Mouse (Mus musculus) neutrophil, adult 59 days (primary cell): ENCODE data around the gene Usp27x. TPM values are rescaled to one million over a fixed set of nuclear protein-coding genes. Genes with fewer than 3 reads are reported as not detected.

Experiments
- total RNA-seq, 2 experiments: library from RNA; stranded (reverse); gene quantifications; 1 replicate in 1 of 2; 2 replicates in 1 of 2; pipeline ENCODE4 v1.2.4; 2023

Gene Usp27x
- total RNA-seq, result under 1 TPM; 0.18 to 0.66 TPM

DNA sequence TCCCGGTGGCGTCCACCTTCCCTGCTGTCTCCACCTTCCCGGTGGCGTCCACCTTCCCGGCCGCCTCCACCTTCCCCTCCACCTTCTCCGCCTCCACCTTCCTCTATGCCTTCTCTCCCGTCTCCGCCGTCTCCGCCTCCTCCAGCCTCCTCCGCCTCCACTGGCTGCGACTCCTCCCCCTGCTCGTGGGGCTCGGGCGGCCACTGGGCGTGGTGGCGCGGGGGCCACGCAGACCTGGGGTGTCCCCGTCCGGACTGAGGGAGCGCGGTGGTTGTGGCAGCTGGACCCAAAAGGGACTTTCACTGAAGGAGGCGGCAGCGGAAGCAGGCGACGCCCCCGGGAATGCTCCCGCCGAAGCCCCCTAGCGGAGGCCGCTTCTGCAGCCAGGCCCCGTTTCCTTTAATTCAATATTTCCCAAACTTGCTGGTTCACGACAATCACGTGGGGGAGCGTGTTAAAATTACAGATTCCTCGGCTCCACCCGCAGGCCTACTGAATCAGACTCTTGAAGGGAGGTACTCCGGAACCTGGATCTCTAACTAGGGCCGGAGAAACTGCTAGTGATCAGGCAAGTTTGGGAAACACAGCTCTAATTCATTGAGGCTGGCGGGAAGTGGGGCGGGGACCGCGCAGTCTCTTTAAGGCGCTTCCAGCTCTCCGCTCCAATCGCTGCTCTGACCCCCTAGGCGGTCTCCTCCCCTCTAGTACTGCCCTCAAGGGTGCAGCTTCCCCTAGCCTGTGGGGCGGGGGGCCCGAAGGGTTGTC is at the start of gene Usp27x:
Gene Usp27x, minus strand, starts transcription at position 115 of the 765 bp plus-strand sequence.

Other genes starting within 250 kb of the Usp27x start
- gene Clcn5, start 56.5 kb downstream of the Usp27x start, total RNA-seq, result 10 to 100 TPM; 12.2 to 13.0 TPM
- gene Foxp3, start 197.8 kb upstream of the Usp27x start, total RNA-seq, result under 1 TPM in 1 of 2 experiments, not detected in 1; 0.58 TPM
- 1 to 10 TPM; 1.3 to 1.6 TPM for gene Ppp1r3f, start 198.5 kb upstream of the Usp27x start, total RNA-seq
- gene Ccdc22, start 229.7 kb upstream of the Usp27x start, total RNA-seq, result 10 to 100 TPM; 17.3 to 20.8 TPM
- under 1 TPM; 0.24 to 0.49 TPM for gene Cacna1f, start 231.3 kb upstream of the Usp27x start, total RNA-seq